Mouse (Mus musculus): Measurements from ENCODE around the gene Sh2b1. TPM values are rescaled to one million over a fixed set of nuclear protein-coding genes. Genes with fewer than 3 reads are reported as not detected.

Gene Sh2b1
- polyA plus RNA-seq (2012; ENCODE audit: insufficient read depth, insufficient read length, missing spikeins) = 26.1 and 27.6 TPM in 2 replicates

GRCm38 (mm10) chr7:126474993-126475581 lies at the start of gene Sh2b1:
Gene Sh2b1, minus strand, starts transcription at chr7:126475424.
- Histone ChIP-seq H3K4me1 (ENCODE audit: control insufficient read depth, insufficient read depth, low read length) (peaks cover 13% of the 10 kb centered on the region), H3K27ac (ENCODE audit: insufficient read depth, low read depth, low read length) (peak within 1 kb of the TSS; percentile 93)
- TF ChIP-seq CTCF (IDR thresholded peaks at IDR 0.05; ENCODE audit: low read depth, low read length) = no peak
- no peak for TF ChIP-seq POLR2A (IDR thresholded peaks at IDR 0.05; ENCODE audit: borderline replicate concordance, low read depth, low read length)

GRCm38 (mm10) chr7:126523316-126523715 lies 48.1 kb upstream of the Sh2b1 start:
- Histone ChIP-seq H3K4me1 (ENCODE audit: control insufficient read depth, insufficient read depth, low read length) (peaks cover 6% of the 10 kb centered on the region), H3K4me3 (ENCODE audit: insufficient read depth, low read length) (no peak overlapping the region), H3K27ac (ENCODE audit: insufficient read depth, low read depth, low read length) (no peak overlapping the region)
- no peak for TF ChIP-seq POLR2A (IDR thresholded peaks at IDR 0.05; ENCODE audit: borderline replicate concordance, low read depth, low read length)
- TF ChIP-seq CTCF (IDR thresholded peaks at IDR 0.05; ENCODE audit: low read depth, low read length) = no peak

More at GRCm38 (mm10) chr7:126474993-126475581, at the start of gene Sh2b1:
- peak within 1 kb of the TSS; percentile 94 for H3K4me3 ChIP-seq (ENCODE audit: insufficient read depth, low read length)

DNA sequence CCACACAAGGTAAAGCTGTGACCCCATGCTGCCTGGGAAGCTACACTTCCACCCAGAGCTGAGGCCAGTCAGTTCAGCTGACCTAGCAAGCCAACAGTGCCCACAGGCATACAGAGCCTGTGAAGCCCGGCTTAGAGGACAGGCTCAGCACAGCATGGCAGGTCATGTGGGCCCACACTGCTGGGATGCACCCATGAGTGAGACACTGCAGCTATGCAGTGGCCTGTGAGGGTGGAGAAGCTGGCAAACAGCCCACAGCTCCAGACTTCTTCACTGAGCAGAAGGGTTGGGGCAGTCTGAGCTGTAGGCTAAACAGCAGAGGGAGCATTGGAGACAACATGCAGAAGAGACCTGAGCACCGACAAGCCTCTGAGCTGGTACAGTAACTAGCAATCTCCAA lies 44.3 kb upstream of the Sh2b1 start:
- no peak overlapping the region for H3K4me3 ChIP-seq (ENCODE audit: insufficient read depth, low read length)
- TF ChIP-seq POLR2A (IDR thresholded peaks at IDR 0.05; ENCODE audit: borderline replicate concordance, low read depth, low read length) (no peak), CTCF (IDR thresholded peaks at IDR 0.05; ENCODE audit: low read depth, low read length) (no peak)
- H3K4me1 ChIP-seq (ENCODE audit: control insufficient read depth, insufficient read depth, low read length) = peaks cover 6% of the 10 kb centered on the region
- peak overlapping the region; percentile 57 for H3K27ac ChIP-seq (ENCODE audit: insufficient read depth, low read depth, low read length)

DNA sequence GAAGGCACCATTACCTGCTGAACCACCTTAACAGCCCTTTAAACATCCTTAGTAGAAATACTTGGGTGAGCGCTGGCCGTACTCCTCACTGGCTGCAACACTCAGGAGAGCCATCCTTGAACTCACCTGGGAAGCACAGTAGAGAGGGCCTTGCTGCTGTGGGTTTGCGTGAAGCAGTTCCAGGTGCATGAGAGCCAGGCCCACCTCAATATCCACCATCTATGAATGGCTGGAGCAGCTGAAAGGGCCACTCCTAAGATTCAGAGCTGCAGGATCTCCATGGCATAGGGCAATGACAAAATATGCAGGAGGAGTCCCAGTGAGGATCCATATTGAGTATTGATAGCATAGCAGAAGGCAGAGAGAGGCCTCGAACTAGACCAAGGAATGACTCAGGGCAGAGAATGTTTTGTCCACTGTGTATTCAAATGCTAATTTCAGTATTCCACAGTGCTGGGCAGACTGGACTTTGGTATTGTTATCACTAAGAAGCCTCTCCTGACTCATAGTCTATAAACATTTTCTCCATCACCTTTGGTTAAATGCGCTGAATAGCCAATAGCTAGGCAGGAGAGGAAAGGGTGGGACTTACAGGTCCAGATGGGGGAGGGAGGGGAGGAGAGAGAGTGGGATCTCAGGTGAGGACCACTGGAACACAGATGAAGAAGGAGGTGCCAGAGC lies 43.2 kb upstream of the Sh2b1 start:
- Histone ChIP-seq H3K27ac (ENCODE audit: insufficient read depth, low read depth, low read length) (no peak overlapping the region), H3K4me3 (ENCODE audit: insufficient read depth, low read length) (no peak overlapping the region), H3K4me1 (ENCODE audit: control insufficient read depth, insufficient read depth, low read length) (peaks cover 6% of the 10 kb centered on the region)
- TF ChIP-seq POLR2A (IDR thresholded peaks at IDR 0.05; ENCODE audit: borderline replicate concordance, low read depth, low read length) (no peak), CTCF (IDR thresholded peaks at IDR 0.05; ENCODE audit: low read depth, low read length) (no peak)

- no peak for TF ChIP-seq POLR2A (IDR thresholded peaks at IDR 0.05; ENCODE audit: borderline replicate concordance, low read depth, low read length)
- no peak for TF ChIP-seq CTCF (IDR thresholded peaks at IDR 0.05; ENCODE audit: low read depth, low read length)
- no peak overlapping the region for H3K4me3 ChIP-seq (ENCODE audit: insufficient read depth, low read length)
These were observed 36.1 kb upstream of the Sh2b1 start for GRCm38 (mm10) chr7:126511287-126511686.

DNA sequence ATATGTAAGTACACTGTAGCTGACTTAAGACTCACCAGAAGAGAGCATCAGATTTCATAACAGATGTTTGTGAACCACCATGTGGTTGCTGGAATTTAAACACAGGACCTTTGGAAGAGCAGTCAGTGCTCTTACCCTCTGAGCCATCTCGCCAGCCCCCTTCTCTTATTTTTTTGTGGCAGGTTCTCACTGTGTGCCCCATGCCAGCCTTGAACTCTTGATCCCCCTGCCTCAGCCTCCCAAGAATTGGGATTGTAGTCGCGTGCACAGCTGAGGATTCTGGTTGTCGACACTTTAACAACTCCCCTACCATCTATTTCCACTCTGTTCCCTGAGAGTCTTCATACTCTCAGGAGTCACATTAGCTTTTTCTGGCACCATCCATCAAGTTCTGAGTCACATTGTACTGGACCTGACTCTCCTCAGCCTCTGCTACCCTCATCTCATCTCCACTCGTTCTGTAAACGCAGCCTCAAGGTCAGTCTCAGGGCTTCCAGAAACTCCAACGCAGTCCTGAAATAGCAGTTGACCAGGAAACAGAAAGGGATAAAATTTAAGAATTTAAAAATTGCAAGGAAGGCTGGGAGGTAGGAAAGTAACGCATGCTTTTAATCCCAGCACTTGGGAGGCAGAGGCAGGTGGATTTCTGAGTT lies 32.0 kb upstream of the Sh2b1 start:
- H3K4me1 ChIP-seq (ENCODE audit: control insufficient read depth, insufficient read depth, low read length) = peaks cover 5% of the 10 kb centered on the region; the same call in 1 of the 2 replicates
- H3K27ac ChIP-seq (ENCODE audit: insufficient read depth, low read depth, low read length) = no peak overlapping the region
- TF ChIP-seq POLR2A (IDR thresholded peaks at IDR 0.05; ENCODE audit: borderline replicate concordance, low read depth, low read length) = no peak
- TF ChIP-seq CTCF (IDR thresholded peaks at IDR 0.05; ENCODE audit: low read depth, low read length) = no peak
- no peak overlapping the region for H3K4me3 ChIP-seq (ENCODE audit: insufficient read depth, low read length)

More at GRCm38 (mm10) chr7:126511287-126511686, 36.1 kb upstream of the Sh2b1 start:
- H3K4me1 ChIP-seq (ENCODE audit: control insufficient read depth, insufficient read depth, low read length) = no peaks in the 10 kb centered on the region
- H3K27ac ChIP-seq (ENCODE audit: insufficient read depth, low read depth, low read length) = no peak overlapping the region

GRCm38 (mm10) chr7:126504913-126505312 lies 29.7 kb upstream of the Sh2b1 start:
- TF ChIP-seq POLR2A (IDR thresholded peaks at IDR 0.05; ENCODE audit: borderline replicate concordance, low read depth, low read length) (no peak), CTCF (IDR thresholded peaks at IDR 0.05; ENCODE audit: low read depth, low read length) (no peak)
- no peak overlapping the region for H3K27ac ChIP-seq (ENCODE audit: insufficient read depth, low read depth, low read length)
- H3K4me1 ChIP-seq (ENCODE audit: control insufficient read depth, insufficient read depth, low read length) = peaks cover 7% of the 10 kb centered on the region
- H3K4me3 ChIP-seq (ENCODE audit: insufficient read depth, low read length) = no peak overlapping the region

GRCm38 (mm10) chr7:126503273-126503878 lies 28.2 kb upstream of the Sh2b1 start, which contains the start of gene Atxn2l:
Gene Atxn2l, minus strand, starts transcription at chr7:126503437.
- TF ChIP-seq POLR2A (IDR thresholded peaks at IDR 0.05; ENCODE audit: borderline replicate concordance, low read depth, low read length) = no peak
- H3K4me1 ChIP-seq (ENCODE audit: control insufficient read depth, insufficient read depth, low read length) = peaks cover 7% of the 10 kb centered on the region
- peak within 1 kb of the TSS; percentile 97 for H3K27ac ChIP-seq (ENCODE audit: insufficient read depth, low read depth, low read length)
- peak within 1 kb of the TSS; percentile 90 for H3K4me3 ChIP-seq (ENCODE audit: insufficient read depth, low read length)

GRCm38 (mm10) chr7:126502751-126503150 lies 27.5 kb upstream of the Sh2b1 start:
- TF ChIP-seq CTCF (IDR thresholded peaks at IDR 0.05; ENCODE audit: low read depth, low read length) = no peak
- no peak for TF ChIP-seq POLR2A (IDR thresholded peaks at IDR 0.05; ENCODE audit: borderline replicate concordance, low read depth, low read length)
- peaks cover 7% of the 10 kb centered on the region for H3K4me1 ChIP-seq (ENCODE audit: control insufficient read depth, insufficient read depth, low read length)
- peak overlapping the region; percentile 97 for H3K27ac ChIP-seq (ENCODE audit: insufficient read depth, low read depth, low read length)
- H3K4me3 ChIP-seq (ENCODE audit: insufficient read depth, low read length) = peak overlapping the region; percentile 90
